Mouse (Mus musculus) ovary, postnatal 36 days (tissue): Measurements from ENCODE around the gene Slc6a4.
"Not testable (repeated sequence)": the region's sequence is repeated elsewhere in the genome, so short reads cannot be mapped to it uniquely, and the experiment has no call there.

ENCODE experiments used
- DNase-seq: peaks from one replicate; pipeline ENCODE4 v3.0.0; 2022; ENCODE audit warnings: low spot score, mixed read lengths

The Slc6a4 gene

DNA sequence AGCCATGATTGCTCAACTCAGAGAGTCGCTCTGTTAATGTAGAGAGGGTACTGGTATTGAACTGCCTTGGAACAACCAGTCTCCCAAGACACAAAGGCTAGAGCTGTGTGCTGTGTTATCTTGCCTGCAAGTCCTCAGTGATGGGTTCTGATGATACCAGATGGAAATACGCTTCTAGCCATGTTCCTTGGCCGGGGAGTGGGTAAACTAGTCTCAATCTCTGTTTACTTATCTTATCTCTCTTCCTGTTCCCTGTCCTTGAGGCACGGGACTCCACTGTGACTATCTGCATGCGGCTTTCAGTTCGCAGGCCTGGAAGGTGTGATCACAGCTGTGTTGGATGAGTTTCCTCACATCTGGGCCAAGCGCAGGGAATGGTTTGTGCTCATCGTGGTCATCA, 21.1 kb downstream of the Slc6a4 start:
- no peak for DNase-seq

DNA sequence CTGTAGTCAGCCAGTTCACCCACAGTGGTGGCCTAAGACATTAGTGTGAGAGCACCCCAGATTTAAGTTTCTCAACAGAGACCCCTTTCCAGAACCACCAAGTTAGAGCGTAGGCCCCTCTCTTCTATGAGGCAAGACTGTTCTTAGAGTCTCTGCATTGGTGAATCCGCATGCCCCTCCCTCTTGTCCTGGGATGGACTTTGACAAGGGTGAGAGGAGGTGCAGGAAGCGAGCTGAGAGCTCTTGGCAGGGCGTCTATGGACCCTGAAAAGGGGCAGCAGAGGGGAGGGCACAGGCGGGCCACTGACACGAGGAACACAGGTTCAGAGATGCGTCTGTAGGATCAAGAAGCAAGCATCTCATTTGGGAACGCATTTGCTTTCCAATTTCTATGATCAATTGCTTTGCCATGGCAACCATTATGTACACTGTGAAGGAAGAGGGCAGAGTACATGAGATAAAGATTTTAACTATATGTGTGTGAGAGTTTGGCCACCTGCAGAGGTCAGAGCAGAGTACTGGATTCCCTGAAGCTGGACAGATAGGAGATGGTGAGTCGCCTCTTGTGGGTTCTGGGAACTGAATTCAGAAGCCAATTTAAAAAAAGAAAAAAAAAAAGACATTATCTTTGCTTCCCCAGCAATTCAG, 23.5 kb downstream of the Slc6a4 start:
- DNase-seq = no peak

DNA sequence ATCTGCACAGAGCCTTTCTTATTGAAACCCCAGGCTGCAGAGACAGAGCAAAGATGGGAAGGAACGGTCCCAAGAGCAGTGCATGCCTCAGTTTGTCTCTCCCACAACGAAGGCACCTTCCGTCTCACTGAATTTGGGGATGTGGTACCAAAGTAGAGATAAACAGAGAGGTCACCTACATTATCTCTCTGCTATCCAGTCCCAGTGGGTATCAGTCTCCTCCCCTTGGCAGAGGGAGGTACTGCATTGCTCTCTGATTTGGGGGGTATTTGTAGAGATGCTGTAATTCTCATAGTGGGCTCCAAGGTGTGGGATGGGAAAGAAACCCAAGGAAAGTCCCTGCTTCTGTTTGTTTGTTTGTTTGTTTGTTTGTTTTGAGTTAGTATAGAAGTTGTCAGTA, 28.2 kb downstream of the Slc6a4 start:
- DNase-seq = no peak

DNA sequence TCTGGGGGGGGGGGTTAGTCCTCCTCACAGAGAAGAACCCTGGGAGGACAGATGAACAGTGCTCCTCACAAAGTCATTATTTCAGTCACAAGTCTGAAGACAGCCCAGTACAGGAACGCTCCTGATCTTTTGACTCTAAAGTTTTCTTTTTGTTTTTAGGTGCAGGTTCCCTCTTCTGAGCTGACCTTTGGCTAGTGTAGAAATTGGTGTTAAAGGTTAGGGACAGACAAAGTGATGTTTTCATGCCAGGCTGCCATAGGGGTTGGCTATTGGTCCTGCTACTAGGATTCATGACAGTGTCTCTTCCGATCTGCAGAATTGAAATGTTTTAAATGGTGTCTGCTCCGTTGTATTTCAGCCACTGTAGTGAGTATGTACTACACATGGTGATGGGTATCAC, 29.8 kb downstream of the Slc6a4 start:
- no peak for DNase-seq

DNA sequence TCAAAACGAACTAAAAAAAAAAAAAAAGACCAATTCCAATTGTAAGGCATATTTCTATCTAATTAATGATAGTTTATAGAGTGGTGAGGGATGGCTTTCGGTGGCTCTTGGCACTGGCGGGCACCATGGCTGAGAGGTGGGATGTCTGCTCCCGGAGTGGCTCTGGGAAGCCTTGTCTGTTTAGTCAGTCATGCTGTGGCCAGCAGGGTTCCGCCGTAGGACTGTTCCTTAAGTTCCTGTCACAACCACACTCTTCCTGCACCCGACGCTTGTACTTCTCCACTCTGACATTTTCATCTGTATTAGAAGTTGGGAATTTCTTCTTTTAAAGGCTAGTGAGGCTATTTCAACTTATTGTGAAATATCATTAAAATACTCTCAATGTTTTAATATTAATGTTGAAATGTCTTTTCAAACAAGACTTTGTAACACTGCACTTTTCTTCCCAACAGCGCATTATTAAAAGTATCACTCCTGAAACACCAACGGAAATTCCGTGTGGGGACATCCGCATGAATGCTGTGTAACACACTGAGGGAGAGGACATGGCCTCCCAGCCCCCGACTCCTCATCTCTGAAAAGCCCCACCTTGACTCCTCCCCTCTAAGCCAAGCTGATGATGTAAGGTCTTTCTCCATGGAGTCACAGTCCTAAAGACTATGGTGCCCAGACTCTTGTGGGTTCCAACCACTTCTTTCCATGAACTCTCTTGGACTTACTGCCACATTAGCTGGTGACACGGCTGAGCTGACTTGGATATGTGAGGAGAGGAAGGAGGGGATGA, 32.9 kb downstream of the Slc6a4 start:
- DNase-seq = no peak

DNA sequence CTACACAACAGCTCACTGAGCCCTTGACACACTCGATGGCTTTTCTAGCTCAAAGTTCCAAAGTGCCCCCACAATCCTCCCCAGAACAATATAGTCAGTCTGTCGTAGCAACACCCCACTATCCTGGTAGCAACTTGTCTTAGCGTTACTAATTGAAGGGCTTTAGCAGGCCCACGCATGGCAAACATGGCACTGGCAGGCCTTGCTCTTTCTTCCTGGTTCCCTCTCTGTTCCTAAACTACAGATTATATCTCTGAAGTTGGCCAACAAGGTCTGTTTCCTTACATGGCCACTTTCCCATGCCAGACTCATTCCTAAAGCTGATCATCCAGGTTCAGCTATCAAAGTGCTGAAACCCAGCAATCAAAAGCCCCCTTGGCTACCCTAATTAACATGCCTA, 43.5 kb downstream of the Slc6a4 start:
- no peak for DNase-seq

DNA sequence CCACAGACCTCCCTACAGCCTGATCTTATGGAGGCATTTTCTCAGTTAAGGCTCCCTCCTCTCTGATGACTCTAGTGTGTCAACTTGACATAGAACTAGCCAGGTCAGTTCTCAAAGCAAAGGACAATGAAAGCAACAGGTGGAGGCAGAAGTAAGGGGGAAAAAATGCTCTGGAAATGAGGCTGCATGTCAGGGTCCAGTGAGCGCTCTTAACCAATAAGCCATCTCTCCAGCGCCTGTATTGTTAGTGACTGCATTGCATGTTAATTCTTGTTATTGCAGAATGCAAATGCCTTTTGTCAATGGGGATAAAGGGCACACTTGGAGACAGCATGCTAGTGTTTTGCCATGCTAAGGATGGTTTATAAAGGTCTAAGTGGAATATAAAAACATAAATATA, 44.4 kb downstream of the Slc6a4 start:
- no peak for DNase-seq

DNA sequence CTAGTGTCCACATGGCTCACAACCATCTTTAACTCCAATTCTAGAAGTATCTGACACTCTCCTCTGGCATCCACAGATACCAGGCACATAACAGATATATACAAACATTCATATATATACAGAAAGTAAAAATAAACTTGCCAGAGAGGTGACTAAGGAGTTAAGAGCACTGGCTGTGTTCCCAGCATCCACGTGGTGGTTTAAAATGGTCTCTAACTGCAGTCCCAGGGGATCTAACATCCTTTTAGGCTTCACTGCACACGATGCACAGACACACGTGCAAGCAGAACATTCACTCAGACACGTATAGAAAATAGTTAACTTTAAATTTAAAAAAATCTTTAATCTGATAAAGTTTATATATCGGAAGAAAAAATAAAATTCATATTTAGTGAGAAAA, 63.5 kb downstream of the Slc6a4 start:
- DNase-seq = no peak

DNA sequence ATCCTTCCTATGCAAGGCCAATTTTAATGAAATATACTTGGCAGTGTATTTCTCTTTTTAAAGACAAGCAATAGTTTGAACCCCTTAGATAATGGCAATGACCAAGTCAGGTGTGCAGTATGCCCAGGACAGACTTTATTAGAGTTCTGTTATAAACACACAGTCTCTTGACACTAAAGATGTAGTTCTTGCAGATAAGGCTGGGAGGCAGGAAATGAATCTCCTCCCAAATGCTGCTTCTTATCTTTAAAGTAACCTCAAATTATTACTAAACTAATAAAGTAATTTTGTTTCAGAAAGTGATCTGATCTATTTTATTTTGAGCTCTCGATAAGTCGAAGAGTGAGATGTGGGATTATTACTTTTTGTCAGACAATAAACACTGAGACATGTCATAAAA, 65.0 kb downstream of the Slc6a4 start:
- DNase-seq = no peak

DNA sequence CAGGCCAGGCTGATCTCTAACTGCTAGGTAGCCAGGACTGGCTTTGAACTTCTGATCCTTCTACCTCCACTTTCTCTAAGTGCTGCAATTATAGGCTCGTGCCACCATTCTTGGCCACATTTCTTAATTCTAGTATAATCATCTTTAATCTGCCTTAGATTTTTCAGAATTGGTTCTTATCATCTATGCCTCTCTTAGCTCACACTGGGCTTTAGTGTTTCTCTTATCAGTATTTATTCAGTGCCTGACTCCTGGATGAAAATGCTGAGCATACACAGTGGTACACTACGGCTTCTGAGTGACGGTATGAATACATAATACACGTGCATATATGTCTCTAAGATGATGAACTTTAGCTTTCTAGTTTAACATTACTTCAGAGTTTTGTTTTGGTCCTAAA, 70.4 kb downstream of the Slc6a4 start:
- no peak for DNase-seq

DNA sequence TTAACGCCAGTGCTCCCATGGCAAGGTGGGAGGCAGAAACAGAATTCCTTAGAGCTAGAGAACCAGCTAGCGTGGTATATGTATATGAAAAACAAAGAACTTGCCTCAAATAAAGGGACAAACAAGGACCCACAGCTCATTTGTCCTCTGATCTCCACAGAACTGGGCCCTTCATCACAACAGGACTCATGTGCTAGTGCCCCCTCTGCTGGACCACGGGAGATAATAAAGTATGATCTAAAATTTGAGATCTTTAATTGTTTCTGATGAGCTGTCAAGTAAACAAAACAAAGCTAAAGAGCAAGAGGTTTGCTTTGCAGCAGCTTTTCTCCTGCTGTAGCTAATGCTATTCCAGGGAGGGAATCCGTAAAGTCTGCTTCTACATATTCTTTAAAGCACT, 72.3 kb downstream of the Slc6a4 start:
- no peak for DNase-seq

DNA sequence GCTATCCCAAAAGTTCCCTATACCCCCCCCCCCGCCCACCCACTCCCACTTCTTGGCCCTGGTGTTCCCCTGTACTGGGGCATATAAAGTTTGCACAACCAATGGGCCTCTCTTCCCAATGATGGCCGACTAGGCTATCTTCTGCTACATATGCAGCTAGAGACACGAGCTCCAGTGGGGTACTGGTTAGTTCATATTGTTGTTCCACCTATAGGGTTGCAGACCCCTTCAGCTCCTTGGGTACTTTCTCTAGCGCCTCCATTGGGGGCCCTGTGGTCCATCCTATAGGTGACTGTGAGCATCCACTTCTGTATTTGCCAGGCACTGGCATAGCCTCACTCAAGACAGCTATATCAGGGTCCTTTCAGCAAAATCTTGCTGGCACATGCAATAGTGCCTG, 78.9 kb downstream of the Slc6a4 start:
- DNase-seq = not testable (repeated sequence)

DNA sequence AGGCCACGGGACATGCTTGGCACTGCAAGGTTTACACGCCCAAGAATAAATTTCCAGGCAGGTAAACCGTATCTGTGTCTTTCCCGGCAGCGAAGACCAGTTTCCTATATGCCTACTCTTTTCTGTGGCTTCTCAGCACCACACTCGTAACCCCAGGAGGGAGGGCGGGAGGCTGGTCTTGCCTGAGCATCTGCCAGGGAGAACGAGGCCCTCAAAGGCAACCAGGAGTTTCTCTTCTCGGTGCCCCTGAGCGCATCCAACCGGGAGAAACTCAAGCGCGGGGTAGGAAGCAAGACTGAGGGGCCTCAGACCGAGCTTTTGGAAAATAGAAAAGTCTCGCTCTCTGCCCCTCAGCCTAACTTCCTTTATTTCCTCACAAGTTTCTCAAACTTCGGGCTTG, 79.4 kb downstream of the Slc6a4 start:
- DNase-seq = no peak

DNA sequence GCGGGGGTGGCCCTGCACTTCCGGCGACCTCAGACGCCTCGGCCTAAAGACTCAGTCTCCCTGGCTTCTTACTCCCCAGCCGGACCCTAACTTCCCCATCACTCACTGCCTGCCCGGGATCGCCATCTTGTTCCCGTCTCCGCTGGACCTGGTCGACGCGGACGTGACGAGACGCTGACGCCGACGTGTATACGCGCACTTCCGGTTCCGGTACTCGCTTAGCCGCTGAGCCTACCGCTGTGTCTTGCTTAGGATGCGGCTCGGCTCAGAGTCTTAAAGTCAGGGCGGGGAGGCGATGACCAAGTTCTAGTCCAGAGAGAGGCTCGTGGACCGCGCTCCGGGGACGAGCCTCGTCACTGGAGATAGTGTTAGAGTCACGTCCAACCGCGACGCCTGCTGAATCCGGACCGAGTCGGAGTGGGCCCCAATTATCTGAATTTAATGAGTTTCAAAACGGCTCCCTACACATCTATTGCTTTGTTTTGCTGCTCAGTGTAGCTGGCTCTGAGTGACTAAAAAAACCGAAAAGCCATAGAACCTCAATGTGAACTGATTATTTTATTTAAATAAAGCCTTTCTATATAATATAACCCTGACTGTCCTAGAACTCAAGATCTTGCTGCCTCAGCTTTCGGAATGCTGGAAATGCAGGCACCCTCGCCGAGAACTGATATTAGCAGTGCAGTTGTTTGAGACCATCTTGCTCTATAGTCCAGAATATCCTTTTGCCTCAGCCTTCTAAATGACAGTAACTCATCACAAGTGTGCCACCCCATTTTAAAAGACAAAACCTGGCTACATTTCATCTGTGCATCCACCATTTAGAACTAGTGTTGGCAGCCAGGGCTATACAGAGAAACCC, 80.1 kb downstream of the Slc6a4 start, which contains the start of gene Nsrp1:
Gene Nsrp1 (minus strand): TSS at position 163 of the 862 bp plus-strand sequence.
- peak; percentile 89 for DNase-seq

DNA sequence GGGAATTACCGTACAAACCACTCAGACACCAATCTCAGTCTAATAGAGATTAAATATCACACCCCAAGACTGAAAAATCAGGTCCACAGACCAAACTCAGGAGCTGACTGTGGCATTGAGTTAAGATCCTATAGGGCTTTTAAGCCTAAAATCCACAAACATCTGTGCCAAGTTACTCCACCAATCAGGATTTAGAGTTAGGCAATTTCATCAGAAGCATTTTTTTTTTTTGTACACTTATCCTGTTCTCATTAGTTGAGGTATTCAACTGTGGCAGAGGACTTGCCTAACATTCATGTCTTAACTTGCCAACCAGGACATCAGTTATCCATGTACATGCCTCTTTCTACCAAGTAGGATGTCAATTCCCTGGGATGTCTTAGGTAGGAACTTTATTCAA, 81.0 kb downstream of the Slc6a4 start:
- no peak for DNase-seq
